Mouse (Mus musculus) layer of hippocampus, adult 2 months (tissue): ENCODE measurements around the gene Il31ra. TPM values are rescaled to one million over a fixed set of nuclear protein-coding genes. Genes with fewer than 3 reads are reported as not detected.
"Not testable (repeated sequence)": the region's sequence is repeated elsewhere in the genome, so short reads cannot be mapped to it uniquely, and the experiment has no call there.

Experiments
- DNase-seq, 2 experiments: peaks; one replicate each; pipeline ENCODE4 v3.0.0; 2022; ENCODE audit warnings: low spot score in 2 of 2
- H3K27ac ChIP-seq: fragments of 200-600 bp; 2 replicates; pipeline ENCODE4 v1.8.1; 2022
- H3K4me3 ChIP-seq: fragments of 200-600 bp; 2 replicates; pipeline ENCODE4 v1.8.1; 2022; ENCODE audit warnings: mild to moderate bottlenecking
- CTCF ChIP-seq: fragments of 200-600 bp; conservative IDR thresholded peaks from 2 replicates; pipeline ENCODE4 v1.8.1; 2022; ENCODE audit warnings: antibody characterized with exemption, mild to moderate bottlenecking, moderate library complexity
- long read RNA-seq, 2 experiments: library from polyadenylated mRNA; stranded (forward); transcript quantifications; one replicate each; pipeline ENCODE4 v2.0.0; 2021; ENCODE audit warnings: borderline mapping rate in 2 of 2
- total RNA-seq, 2 experiments: library from RNA; stranded (reverse); gene quantifications; 2 replicates each; pipeline ENCODE4 v1.2.3; 2021

The Il31ra gene
- under 1 TPM; 0.15 to 0.22 TPM for total RNA-seq
- long read RNA-seq, experiment 1, partial matches to known transcripts, result 0 of 2 reads
- long read RNA-seq, experiment 1, other reads (novel, unspliced or antisense), result 2 of 2 reads
- long read RNA-seq, experiment 2, partial matches to known transcripts, result 0 of 4 reads
- long read RNA-seq, experiment 2, other reads (novel, unspliced or antisense), result 4 of 4 reads

DNA sequence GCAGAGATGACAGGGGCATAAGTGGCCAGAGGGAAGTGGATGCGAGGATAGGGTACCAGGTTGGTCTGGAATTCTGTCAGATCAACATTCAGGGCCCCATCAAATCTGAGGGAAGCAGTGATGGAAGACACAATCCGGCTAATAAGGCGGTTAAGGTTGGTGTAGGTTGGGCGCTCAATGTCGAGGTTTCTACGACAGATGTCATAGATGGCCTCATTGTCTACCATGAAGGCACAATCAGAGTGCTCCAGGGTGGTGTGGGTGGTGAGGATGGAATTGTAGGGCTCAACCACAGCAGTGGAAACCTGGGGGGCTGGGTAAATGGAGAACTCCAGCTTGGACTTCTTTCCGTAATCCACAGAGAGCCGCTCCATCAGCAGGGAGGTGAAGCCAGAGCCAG, at the start of gene Il31ra:
Gene Il31ra (minus strand): TSS at position 101 of the 400 bp plus-strand sequence.
- not testable (repeated sequence) for DNase-seq, H3K4me3 ChIP-seq, H3K27ac ChIP-seq

DNA sequence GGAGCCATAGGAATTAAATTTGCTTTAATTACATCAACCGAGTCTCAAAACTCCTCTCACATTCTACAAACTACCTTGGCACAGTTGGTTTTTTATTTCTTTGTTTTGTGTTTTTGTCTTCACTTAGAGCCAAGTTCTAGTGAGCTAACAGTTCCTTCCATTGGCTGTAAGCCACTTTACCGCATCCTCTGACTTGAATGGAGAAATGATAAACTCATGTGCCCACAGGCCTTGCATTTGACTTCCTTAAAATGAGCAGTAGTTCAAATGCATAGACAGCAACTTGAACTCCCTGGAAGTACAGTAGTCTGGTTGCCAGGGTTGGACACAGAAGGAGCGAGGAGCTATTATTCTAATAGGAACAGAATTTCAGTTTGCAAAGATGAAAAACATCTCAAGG, 48.7 kb upstream of the Il31ra start:
- Histone ChIP-seq H3K4me3 (no peak overlapping the region), H3K27ac (no peak overlapping the region)
- DNase-seq, result no peak
- no peak for TF ChIP-seq CTCF

DNA sequence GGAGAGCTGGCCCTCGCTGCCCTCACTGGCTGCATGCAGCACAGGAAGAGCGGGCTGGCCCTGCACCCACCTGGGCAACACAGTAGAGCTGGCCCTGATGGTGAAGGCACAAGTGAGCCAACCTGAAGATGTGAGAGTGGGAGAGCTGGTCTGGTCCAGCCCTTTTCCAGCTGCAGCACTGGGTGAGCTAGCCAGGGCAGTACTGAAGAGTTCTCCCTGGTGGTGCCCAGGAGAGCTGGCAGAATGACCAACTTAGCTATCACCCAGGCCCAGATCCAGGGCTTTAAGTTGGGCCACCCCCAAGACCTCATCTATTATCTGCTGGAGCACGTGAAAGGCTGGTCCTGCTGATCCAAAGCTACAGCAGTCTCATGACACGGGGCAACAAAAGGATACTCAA, 45.0 kb upstream of the Il31ra start:
- no peak overlapping the region for H3K4me3 ChIP-seq
- H3K27ac ChIP-seq, result no peak overlapping the region
- no peak for DNase-seq
- TF ChIP-seq CTCF, result no peak

DNA sequence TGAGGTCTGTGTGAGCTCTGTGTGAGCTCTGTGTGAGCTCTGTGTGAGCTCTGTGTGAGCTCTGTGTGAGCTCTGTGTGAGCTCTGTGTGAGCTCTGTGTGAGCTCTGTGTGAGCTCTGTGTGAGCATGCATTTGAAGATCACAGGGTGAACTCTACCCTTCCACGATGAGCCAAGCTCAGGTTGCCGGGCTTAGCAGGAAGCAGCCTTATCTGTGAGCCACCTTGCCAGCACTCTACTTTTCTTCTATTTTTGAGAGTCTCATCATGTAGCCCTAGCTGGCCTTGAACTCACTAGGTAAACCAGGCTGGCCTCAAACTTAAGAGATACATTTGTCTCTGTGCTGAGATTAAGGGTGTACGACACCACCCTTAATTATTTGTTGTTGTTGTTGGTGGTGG, 42.3 kb upstream of the Il31ra start:
- Histone ChIP-seq H3K4me3 (no peak overlapping the region), H3K27ac (no peak overlapping the region)
- no peak for DNase-seq
- TF ChIP-seq CTCF, result no peak

DNA sequence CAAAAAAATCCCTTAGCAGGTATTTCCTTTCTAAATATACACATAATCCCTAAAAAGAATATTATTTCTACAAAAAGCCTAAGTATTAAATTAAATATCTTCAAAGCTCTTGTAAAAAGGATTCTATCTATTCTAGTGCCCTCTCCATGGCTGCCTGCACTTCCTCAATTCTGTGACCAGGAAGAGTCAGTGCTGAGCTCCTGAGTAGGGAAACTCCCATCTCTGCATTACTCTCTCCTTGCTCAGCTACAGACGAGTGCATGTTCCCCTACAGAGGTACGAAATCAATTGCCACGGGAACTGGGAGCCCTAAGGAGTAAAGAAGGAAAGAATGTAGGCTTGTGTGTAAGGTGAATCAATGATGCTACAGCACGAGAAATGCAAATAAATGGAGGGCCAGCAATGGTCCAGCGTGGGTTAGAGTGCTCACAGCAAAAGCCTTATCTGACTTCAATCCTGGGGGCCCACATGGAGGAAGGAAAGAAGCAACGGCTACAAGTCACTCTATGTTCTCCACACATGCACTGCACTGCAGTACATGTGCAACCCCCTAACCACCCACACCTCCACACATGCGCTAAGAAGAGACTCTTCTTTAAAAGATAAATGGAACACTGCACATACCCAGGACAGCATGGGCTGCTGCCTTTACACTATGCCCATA, 41.1 kb upstream of the Il31ra start:
- no peak for TF ChIP-seq CTCF
- no peak for DNase-seq
- Histone ChIP-seq H3K4me3 (no peak overlapping the region), H3K27ac (no peak overlapping the region)

DNA sequence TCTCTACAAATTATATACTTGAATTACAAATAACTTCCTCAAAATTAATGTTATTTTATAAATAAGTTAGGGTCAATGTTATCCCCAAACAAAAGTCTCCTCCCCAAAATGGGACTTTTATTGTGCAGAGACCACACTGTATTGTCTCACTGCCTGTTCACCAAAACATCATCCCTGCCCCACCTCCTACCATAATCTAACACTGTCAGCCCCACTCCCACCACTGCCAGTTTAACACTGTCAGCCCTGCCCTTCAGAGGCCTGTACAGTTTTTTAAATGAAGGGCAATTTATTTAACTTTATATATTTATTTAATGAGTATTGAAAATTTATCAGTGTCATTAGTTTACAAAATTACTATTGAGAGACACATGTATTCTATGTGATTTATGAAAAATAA, 31.4 kb upstream of the Il31ra start:
- H3K27ac ChIP-seq, result no peak overlapping the region

DNA sequence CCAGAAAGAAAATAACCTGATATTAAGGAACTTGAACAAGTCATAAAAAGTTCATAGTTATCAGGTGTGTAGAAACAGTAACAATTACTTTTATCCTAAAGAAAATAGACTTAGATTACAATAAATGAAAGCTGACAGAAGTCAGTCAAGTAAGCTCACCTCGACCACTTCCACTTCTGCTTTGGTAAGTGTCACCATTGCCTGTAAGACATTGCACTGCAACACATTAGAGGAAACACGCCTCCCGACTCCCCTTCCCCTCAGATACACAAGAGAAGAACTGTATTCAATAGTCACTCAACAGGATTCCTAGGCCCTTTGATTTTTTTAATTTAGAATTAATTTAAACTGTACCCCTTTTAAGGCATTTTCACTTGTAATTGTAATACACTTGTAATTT, 30.5 kb upstream of the Il31ra start:
- H3K4me3 ChIP-seq, result no peak overlapping the region
- no peak overlapping the region for H3K27ac ChIP-seq
- no peak for DNase-seq
- no peak for TF ChIP-seq CTCF

More for the DNA sequence above, 31.4 kb upstream of the Il31ra start:
- no peak for DNase-seq
- H3K4me3 ChIP-seq, result no peak overlapping the region
- TF ChIP-seq CTCF, result no peak

DNA sequence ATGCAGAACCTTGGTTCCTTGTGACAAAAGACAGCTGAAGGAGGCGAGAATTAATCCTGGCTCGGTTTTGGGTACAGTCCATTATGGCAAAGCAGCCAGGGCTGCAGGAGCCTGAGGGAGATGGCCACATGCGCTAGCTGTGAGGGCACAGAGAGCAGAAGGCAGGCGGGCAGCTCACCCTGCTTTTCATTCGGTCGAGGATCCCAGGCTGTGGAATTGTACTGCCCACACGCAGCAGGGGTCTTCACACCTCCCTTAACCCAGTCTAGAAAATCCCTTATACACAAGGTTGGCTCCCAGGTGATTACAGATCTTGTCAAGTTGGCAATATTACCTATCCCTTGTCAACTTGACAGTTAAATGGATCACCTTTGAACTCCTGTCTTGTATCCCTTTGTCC, 29.5 kb upstream of the Il31ra start:
- no peak for DNase-seq
- TF ChIP-seq CTCF, result no peak
- no peak overlapping the region for H3K27ac ChIP-seq
- H3K4me3 ChIP-seq, result no peak overlapping the region

DNA sequence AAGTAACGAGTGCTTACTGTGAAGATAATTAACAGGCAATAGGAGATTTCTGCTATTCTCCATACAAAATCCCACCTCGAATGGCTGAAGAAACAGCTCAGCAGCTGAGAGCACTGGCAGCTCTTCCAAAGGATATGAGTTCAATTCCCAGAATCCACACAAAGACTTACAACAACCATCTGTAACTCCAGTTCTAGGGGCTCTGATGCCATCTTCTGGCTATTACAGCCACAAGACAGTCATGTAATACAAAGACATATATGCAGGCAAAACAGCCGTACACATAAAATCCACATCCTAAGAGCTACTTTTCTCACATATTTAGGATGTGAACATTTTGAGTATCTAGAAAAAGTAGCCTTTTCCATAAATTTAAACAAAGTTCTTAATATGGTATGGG, 27.4 kb upstream of the Il31ra start:
- Histone ChIP-seq H3K27ac (no peak overlapping the region), H3K4me3 (no peak overlapping the region)
- TF ChIP-seq CTCF, result no peak; the same call in 1 of the 2 replicates
- DNase-seq, result no peak

DNA sequence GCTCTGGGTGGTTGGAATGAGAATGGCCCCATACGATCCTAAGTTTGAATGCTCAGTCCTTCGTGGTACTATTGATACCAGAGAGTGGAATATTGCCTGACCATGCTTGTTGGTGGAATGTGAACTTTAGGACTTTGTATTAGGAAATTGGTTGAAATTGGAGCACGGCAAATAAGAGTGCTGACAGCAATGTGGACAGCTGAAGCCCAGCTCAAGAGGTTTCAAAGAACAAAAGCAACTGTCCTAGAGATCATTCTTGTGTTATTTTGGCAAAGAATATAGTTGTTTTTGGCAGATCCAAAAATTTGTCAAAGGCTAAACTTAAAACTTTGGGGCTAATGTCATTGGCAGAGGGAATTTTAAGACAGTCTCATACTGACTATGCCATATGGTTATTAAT, 14.4 kb upstream of the Il31ra start:
- DNase-seq, result no peak
- Histone ChIP-seq H3K4me3 (no peak overlapping the region), H3K27ac (no peak overlapping the region)
- no peak for TF ChIP-seq CTCF

DNA sequence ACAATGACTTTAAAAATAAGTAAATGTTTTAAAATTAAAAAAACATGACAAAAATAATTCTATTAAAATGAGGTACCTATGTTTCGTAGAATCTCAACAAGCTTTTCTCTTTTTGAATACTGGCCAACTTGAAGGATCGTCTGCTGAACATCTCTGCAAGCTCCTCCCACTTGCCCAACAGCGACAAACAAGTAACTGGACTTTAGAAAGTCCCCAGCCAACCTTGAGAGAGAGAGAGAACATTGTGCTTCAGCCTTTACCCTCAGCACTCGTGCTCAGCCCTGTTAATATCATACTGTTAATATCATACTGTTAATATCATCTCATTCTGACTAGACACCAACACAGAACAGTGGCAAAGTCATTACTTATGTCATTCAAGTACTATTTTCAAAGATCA, 10.3 kb upstream of the Il31ra start:
- no peak overlapping the region for H3K27ac ChIP-seq
- H3K4me3 ChIP-seq, result no peak overlapping the region
- TF ChIP-seq CTCF, result no peak
- DNase-seq, result no peak

DNA sequence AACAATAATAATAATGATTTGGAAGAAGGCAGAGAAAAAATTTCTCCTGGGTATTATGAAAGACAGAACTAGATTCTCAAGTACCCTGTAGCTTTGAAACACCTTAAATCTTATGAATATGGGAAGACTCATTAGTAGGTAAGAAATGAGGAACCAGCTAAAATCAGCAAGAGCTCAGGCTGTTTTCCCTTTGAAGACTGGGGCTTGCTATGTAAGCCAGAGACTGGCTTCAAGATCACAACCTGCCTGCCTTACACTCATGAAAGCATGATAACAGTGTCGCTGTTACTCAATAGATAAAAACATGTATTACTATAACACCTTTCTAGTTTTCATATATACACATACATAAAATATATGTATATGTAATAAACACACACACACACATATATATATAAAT, 9.7 kb upstream of the Il31ra start:
- H3K27ac ChIP-seq, result no peak overlapping the region
- TF ChIP-seq CTCF, result no peak
- DNase-seq, result no peak
- H3K4me3 ChIP-seq, result no peak overlapping the region

DNA sequence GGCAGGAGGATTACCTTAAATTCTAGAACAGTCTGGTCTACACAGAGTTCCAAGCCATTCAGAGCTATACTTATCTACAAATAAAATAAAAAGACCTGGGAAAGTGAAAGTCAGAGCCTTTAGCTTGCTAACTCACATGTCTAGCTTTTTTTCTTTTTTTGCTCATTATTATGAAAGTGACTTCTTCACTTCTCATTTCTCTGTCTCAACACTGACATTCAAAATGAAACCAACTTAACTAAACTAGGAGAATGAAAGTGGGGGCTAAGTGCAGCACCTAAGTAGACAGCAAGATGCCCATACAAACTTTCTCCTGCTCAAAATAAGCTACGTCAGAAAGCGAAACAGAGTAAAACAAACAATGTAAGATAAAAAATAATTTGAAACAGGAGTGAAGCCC, 8.4 kb upstream of the Il31ra start:
- Histone ChIP-seq H3K4me3 (no peak overlapping the region), H3K27ac (no peak overlapping the region)
- no peak for DNase-seq
- no peak for TF ChIP-seq CTCF

DNA sequence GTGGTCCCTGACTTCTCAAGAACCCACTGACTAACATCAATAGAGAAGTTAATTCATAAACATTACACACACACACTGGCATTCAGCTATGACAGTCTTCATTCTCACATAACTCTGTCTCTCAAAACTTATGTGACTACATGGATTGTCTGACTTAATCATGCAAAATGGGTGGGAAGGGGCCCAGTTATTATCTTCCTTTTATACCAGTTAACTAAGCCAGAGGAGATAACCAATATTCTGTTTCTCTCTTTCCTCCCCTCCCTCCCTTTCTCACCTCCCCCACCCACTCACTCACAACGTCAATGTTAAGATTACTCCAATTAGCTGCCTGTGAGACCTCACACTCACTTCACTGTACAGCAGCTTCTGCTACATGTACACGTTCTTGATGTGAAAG, 3.9 kb downstream of the Il31ra start:
- no peak overlapping the region for H3K27ac ChIP-seq
- no peak for DNase-seq
- H3K4me3 ChIP-seq, result no peak overlapping the region
- no peak for TF ChIP-seq CTCF
